Mouse (Mus musculus) limb, embryonic 13.5 days (tissue): ENCODE results near the gene Ackr1. TPM values are rescaled to one million over a fixed set of nuclear protein-coding genes. Genes with fewer than 3 reads are reported as not detected.

Experiments
- ATAC-seq: fragments of 200-750 bp; cut with Nextera tagmentation; 2 replicates; pipeline ENCODE4 v1.8.0; 2017; ENCODE audit warnings: low read depth, moderate number of reproducible peaks, moderate TSS enrichment; ENCODE audit not compliant: low FRiP score
- H3K27ac ChIP-seq: fragments of 300-500 bp; sonication (generic); 2 replicates; pipeline ENCODE4 v1.5.1; 2015; ENCODE audit warnings: inconsistent platforms, mild to moderate bottlenecking, moderate library complexity
- H3K27me3 ChIP-seq: fragments of 300-500 bp; sonication (generic); 2 replicates; pipeline ENCODE4 v1.6.1; 2015; ENCODE audit warnings: mild to moderate bottlenecking, inconsistent platforms
- H3K36me3 ChIP-seq: fragments of 300-500 bp; sonication (generic); 2 replicates; pipeline ENCODE4 v1.6.1; 2015; ENCODE audit warnings: inconsistent platforms, mild to moderate bottlenecking, moderate library complexity
- H3K4me1 ChIP-seq: fragments of 300-500 bp; sonication (generic); 2 replicates; pipeline ENCODE4 v1.6.1; 2015; ENCODE audit warnings: inconsistent platforms
- H3K4me2 ChIP-seq: fragments of 300-500 bp; sonication (generic); replicated peaks from 2 replicates; pipeline ENCODE4 v1.6.1; 2015; ENCODE audit warnings: inconsistent platforms, mild to moderate bottlenecking, moderate library complexity
- H3K4me3 ChIP-seq: fragments of 300-500 bp; sonication (generic); 2 replicates; pipeline ENCODE4 v1.5.1; 2015; ENCODE audit warnings: moderate library complexity, mild to moderate bottlenecking, inconsistent platforms
- H3K9ac ChIP-seq: fragments of 300-500 bp; sonication (generic); 2 replicates; pipeline ENCODE4 v1.6.1; 2015; ENCODE audit warnings: mild to moderate bottlenecking, inconsistent platforms
- H3K9me3 ChIP-seq: fragments of 300-500 bp; sonication (generic); 2 replicates; pipeline ENCODE4 v1.6.1; 2016; ENCODE audit warnings: inconsistent platforms
- WGBS: fragments of 180-500 bp; shearing (Covaris S2); methylation state at CpG from one replicate; pipeline ENCODE4 v1.1.7; 2015; 5-methylcytosine and 5-hydroxymethylcytosine counted together
- polyA plus RNA-seq: library from polyadenylated mRNA; unstranded; fragments of >200 nt; fragmentation: Nextera tagmentation; extraction: Ambion mirVana; gene quantifications from 2 replicates; pipeline ENCODE4 v1.2.1, GENCODE M21; 2015

Ackr1 gene
- polyA plus RNA-seq, 1 experiment from 2014 or later = 0.57 TPM

GRCm38 (mm10) chr1:173342425-173342824 lies 8.9 kb upstream of the Ackr1 start:
- H3K27ac ChIP-seq = no peak overlapping the region
- WGBS = 77% methylated on average over 1 of the region's 1 CpGs
- ATAC-seq = no peak

GRCm38 (mm10) chr1:173339543-173339942 lies 6.0 kb upstream of the Ackr1 start:
- H3K36me3 ChIP-seq = no peaks in the 10 kb centered on the region
- ATAC-seq = no peak

More at GRCm38 (mm10) chr1:173342425-173342824, 8.9 kb upstream of the Ackr1 start:
- no peak overlapping the region for H3K4me3 ChIP-seq
- H3K4me2 ChIP-seq = no peak overlapping the region
- no peaks in the 10 kb centered on the region for H3K36me3 ChIP-seq
- H3K27me3 ChIP-seq = no peaks in the 10 kb centered on the region
- no peaks in the 10 kb centered on the region for H3K4me1 ChIP-seq
- H3K9ac ChIP-seq = no peak overlapping the region
- H3K9me3 ChIP-seq = no peaks in the 10 kb centered on the region

GRCm38 (mm10) chr1:173337008-173337407 lies 3.5 kb upstream of the Ackr1 start:
- Histone ChIP-seq H3K4me1 (no peaks in the 10 kb centered on the region), H3K27ac (no peak overlapping the region), H3K9ac (no peak overlapping the region), H3K4me3 (no peak overlapping the region), H3K9me3 (no peaks in the 10 kb centered on the region), H3K27me3 (no peaks in the 10 kb centered on the region), H3K36me3 (no peaks in the 10 kb centered on the region), H3K4me2 (no peak overlapping the region)
- ATAC-seq = no peak
- 90% methylated on average over 10 of the region's 10 CpGs for WGBS

More at GRCm38 (mm10) chr1:173339543-173339942, 6.0 kb upstream of the Ackr1 start:
- Histone ChIP-seq H3K27me3 (no peaks in the 10 kb centered on the region), H3K4me2 (no peak overlapping the region), H3K9ac (no peak overlapping the region), H3K4me3 (no peak overlapping the region), H3K27ac (no peak overlapping the region), H3K4me1 (no peaks in the 10 kb centered on the region), H3K9me3 (no peaks in the 10 kb centered on the region)
- 21% methylated on average over 2 of the region's 2 CpGs for WGBS

GRCm38 (mm10) chr1:173335903-173336302 lies 2.4 kb upstream of the Ackr1 start:
- 65% methylated on average over 11 of the region's 11 CpGs for WGBS
- ATAC-seq = no peak
- H3K9ac ChIP-seq = no peak overlapping the region
- no peaks in the 10 kb centered on the region for H3K36me3 ChIP-seq
- H3K4me3 ChIP-seq = no peak overlapping the region
- no peak overlapping the region for H3K27ac ChIP-seq
- H3K27me3 ChIP-seq = no peaks in the 10 kb centered on the region
- H3K9me3 ChIP-seq = no peaks in the 10 kb centered on the region
- H3K4me1 ChIP-seq = no peaks in the 10 kb centered on the region
- no peak overlapping the region for H3K4me2 ChIP-seq

GRCm38 (mm10) chr1:173332418-173332817 lies 1.1 kb downstream of the Ackr1 start:
- H3K4me2 ChIP-seq = no peak overlapping the region
- no peak overlapping the region for H3K27ac ChIP-seq
- 84% methylated on average over 5 of the region's 5 CpGs for WGBS
- H3K9ac ChIP-seq = no peak overlapping the region
- no peaks in the 10 kb centered on the region for H3K4me1 ChIP-seq
- H3K27me3 ChIP-seq = no peaks in the 10 kb centered on the region
- ATAC-seq = no peak
- no peak overlapping the region for H3K4me3 ChIP-seq
- H3K36me3 ChIP-seq = no peaks in the 10 kb centered on the region
- no peaks in the 10 kb centered on the region for H3K9me3 ChIP-seq

GRCm38 (mm10) chr1:173329743-173330142 lies 3.8 kb downstream of the Ackr1 start:
- Histone ChIP-seq H3K9me3 (no peaks in the 10 kb centered on the region), H3K4me1 (no peaks in the 10 kb centered on the region), H3K4me3 (no peak overlapping the region), H3K36me3 (no peaks in the 10 kb centered on the region), H3K27me3 (no peaks in the 10 kb centered on the region), H3K4me2 (no peak overlapping the region), H3K9ac (no peak overlapping the region), H3K27ac (no peak overlapping the region)
- ATAC-seq = no peak
- 76% methylated on average over 5 of the region's 5 CpGs for WGBS

GRCm38 (mm10) chr1:173329185-173329584 lies 4.4 kb downstream of the Ackr1 start:
- WGBS = 48% methylated on average over 4 of the region's 4 CpGs
- Histone ChIP-seq H3K9me3 (no peaks in the 10 kb centered on the region), H3K36me3 (no peaks in the 10 kb centered on the region), H3K4me3 (no peak overlapping the region), H3K4me1 (no peaks in the 10 kb centered on the region), H3K27ac (no peak overlapping the region), H3K4me2 (no peak overlapping the region), H3K9ac (no peak overlapping the region), H3K27me3 (no peaks in the 10 kb centered on the region)
- ATAC-seq = no peak

- no peaks in the 10 kb centered on the region for H3K36me3 ChIP-seq
- no peaks in the 10 kb centered on the region for H3K27me3 ChIP-seq
- H3K4me1 ChIP-seq = no peaks in the 10 kb centered on the region
- H3K9me3 ChIP-seq = no peaks in the 10 kb centered on the region
- H3K27ac ChIP-seq = no peak overlapping the region
- H3K4me2 ChIP-seq = no peak overlapping the region
- H3K9ac ChIP-seq = no peak overlapping the region
- no peak overlapping the region for H3K4me3 ChIP-seq
- WGBS = 59% methylated on average over 8 of the region's 8 CpGs
- no peak for ATAC-seq
Measured at GRCm38 (mm10) chr1:173328446-173328845, 5.1 kb downstream of the Ackr1 start.

GRCm38 (mm10) chr1:173326552-173326951 lies 7.0 kb downstream of the Ackr1 start:
- Histone ChIP-seq H3K27ac (no peak overlapping the region), H3K9me3 (no peaks in the 10 kb centered on the region), H3K4me3 (no peak overlapping the region), H3K9ac (no peak overlapping the region), H3K27me3 (no peaks in the 10 kb centered on the region), H3K36me3 (no peaks in the 10 kb centered on the region), H3K4me2 (no peak overlapping the region), H3K4me1 (no peaks in the 10 kb centered on the region)
- no peak for ATAC-seq
- WGBS = 71% methylated on average over 1 of the region's 1 CpGs

GRCm38 (mm10) chr1:173325395-173325794 lies 8.2 kb downstream of the Ackr1 start:
- no peaks in the 10 kb centered on the region for H3K27me3 ChIP-seq
- no peak for ATAC-seq
- no peaks in the 10 kb centered on the region for H3K9me3 ChIP-seq
- no peak overlapping the region for H3K4me3 ChIP-seq
- H3K9ac ChIP-seq = no peak overlapping the region
- H3K4me1 ChIP-seq = no peaks in the 10 kb centered on the region
- H3K4me2 ChIP-seq = no peak overlapping the region
- no peaks in the 10 kb centered on the region for H3K36me3 ChIP-seq
- no peak overlapping the region for H3K27ac ChIP-seq
- WGBS = 89% methylated on average over 1 of the region's 1 CpGs

GRCm38 (mm10) chr1:173324961-173325360 lies 8.6 kb downstream of the Ackr1 start:
- H3K27ac ChIP-seq = no peak overlapping the region
- no peaks in the 10 kb centered on the region for H3K27me3 ChIP-seq
- no peaks in the 10 kb centered on the region for H3K4me1 ChIP-seq
- H3K4me2 ChIP-seq = no peak overlapping the region
- no peaks in the 10 kb centered on the region for H3K9me3 ChIP-seq
- WGBS = 59% methylated on average over 4 of the region's 4 CpGs
- ATAC-seq = no peak
- no peak overlapping the region for H3K4me3 ChIP-seq
- H3K36me3 ChIP-seq = no peaks in the 10 kb centered on the region
- no peak overlapping the region for H3K9ac ChIP-seq

- no peak overlapping the region for H3K4me3 ChIP-seq
Measured at GRCm38 (mm10) chr1:173323839-173324585, 9.5 kb downstream of the Ackr1 start.

GRCm38 (mm10) chr1:173322249-173322627 lies 11.3 kb downstream of the Ackr1 start:
- H3K9ac ChIP-seq = no peak overlapping the region
- 67% methylated on average over 6 of the region's 6 CpGs for WGBS
- no peak overlapping the region for H3K4me3 ChIP-seq
- H3K27ac ChIP-seq = no peak overlapping the region
- H3K36me3 ChIP-seq = no peaks in the 10 kb centered on the region
- H3K4me1 ChIP-seq = no peaks in the 10 kb centered on the region
- H3K9me3 ChIP-seq = no peaks in the 10 kb centered on the region
- ATAC-seq = no peak
- no peaks in the 10 kb centered on the region for H3K27me3 ChIP-seq
- H3K4me2 ChIP-seq = no peak overlapping the region

More at GRCm38 (mm10) chr1:173323839-173324585, 9.5 kb downstream of the Ackr1 start:
- Histone ChIP-seq H3K4me2 (no peak overlapping the region), H3K27ac (no peak overlapping the region), H3K9me3 (no peaks in the 10 kb centered on the region), H3K36me3 (no peaks in the 10 kb centered on the region), H3K4me1 (no peaks in the 10 kb centered on the region), H3K9ac (no peak overlapping the region), H3K27me3 (no peaks in the 10 kb centered on the region)
- no peak for ATAC-seq
- 36% methylated on average over 5 of the region's 5 CpGs for WGBS
